Mouse (Mus musculus) heart, embryonic 16.5 days (tissue): ENCODE data around the gene Abhd12b. TPM values are rescaled to one million over a fixed set of nuclear protein-coding genes. Genes with fewer than 3 reads are reported as not detected.

Source experiments
- ATAC-seq: fragments of 200-750 bp; cut with Nextera tagmentation; replicated peaks from 2 replicates; pipeline ENCODE4 v1.8.0; 2017; ENCODE audit warnings: moderate number of reproducible peaks; ENCODE audit not compliant: insufficient read depth, low FRiP score; ENCODE audit errors: extremely low read depth
- H3K27ac ChIP-seq: fragments of 300-500 bp; sonication (generic); 2 replicates; pipeline ENCODE4 v1.5.1; 2014; ENCODE audit warnings: mild to moderate bottlenecking, low read length, control low read depth, moderate library complexity
- H3K27me3 ChIP-seq: fragments of 300-500 bp; sonication (generic); 2 replicates; pipeline ENCODE4 v1.6.1; 2014; ENCODE audit warnings: low read length, mixed read lengths; ENCODE audit not compliant: control insufficient read depth, insufficient read depth
- H3K36me3 ChIP-seq: fragments of 300-500 bp; sonication (generic); 2 replicates; pipeline ENCODE4 v1.6.1; 2014; ENCODE audit not compliant: control insufficient read depth, insufficient read depth
- H3K4me1 ChIP-seq: fragments of 300-500 bp; sonication (generic); 2 replicates; pipeline ENCODE4 v1.6.1; 2014; ENCODE audit warnings: low read length, mixed read lengths; ENCODE audit not compliant: control insufficient read depth, insufficient read depth
- H3K4me2 ChIP-seq: fragments of 300-500 bp; sonication (generic); 2 replicates; pipeline ENCODE4 v1.6.1; 2014; ENCODE audit warnings: low read depth, mild to moderate bottlenecking, control low read depth, low read length
- H3K4me3 ChIP-seq: fragments of 300-500 bp; sonication (generic); 2 replicates; pipeline ENCODE4 v1.5.1; 2014; ENCODE audit warnings: mild to moderate bottlenecking, control low read depth, low read length
- H3K9ac ChIP-seq: fragments of 300-500 bp; sonication (generic); 2 replicates; pipeline ENCODE4 v1.6.1; 2014; ENCODE audit warnings: low read length, control low read depth
- H3K9me3 ChIP-seq: fragments of 300-500 bp; sonication (generic); replicated peaks from 2 replicates; pipeline ENCODE4 v1.6.1; 2016; ENCODE audit warnings: low read length; ENCODE audit not compliant: control insufficient read depth
- WGBS: fragments of 180-500 bp; shearing (Covaris S2); extraction: QIAGEN DNeasy Blood & Tissue Kit; methylation state at CpG from one replicate; pipeline ENCODE4 v1.1.7; 2014; 5-methylcytosine and 5-hydroxymethylcytosine counted together
- polyA plus RNA-seq: library from polyadenylated mRNA; unstranded; fragments of >200 nt; fragmentation: Nextera tagmentation; extraction: Ambion mirVana; gene quantifications from 2 replicates; pipeline ENCODE4 v1.2.1, GENCODE M21; 2015

Gene Abhd12b
- polyA plus RNA-seq, 1 experiment from 2014 or later, result not detected

- Histone ChIP-seq H3K9me3 (no peaks in the 10 kb centered on the region), H3K27me3 (no peaks in the 10 kb centered on the region), H3K9ac (peak overlapping the region; percentile 97), H3K4me3 (peak overlapping the region; percentile 90), H3K27ac (peak overlapping the region; percentile 93), H3K36me3 (no peaks in the 10 kb centered on the region), H3K4me1 (peaks cover 14% of the 10 kb centered on the region), H3K4me2 (peak overlapping the region; percentile 100)
- under 1% methylated on average over 99 of the region's 101 CpGs for WGBS
- peak; percentile 91 for ATAC-seq
These were observed 42.4 kb upstream of the Abhd12b start for GRCm38 (mm10) chr12:70111367-70112089.

GRCm38 (mm10) chr12:70112090-70112383, 41.9 kb upstream of the Abhd12b start:
- peak overlapping the region; percentile 93; the same call in 1 of the 2 replicates for H3K27ac ChIP-seq
- peak overlapping the region; percentile 100 for H3K4me2 ChIP-seq
- H3K4me1 ChIP-seq, result peaks cover 13% of the 10 kb centered on the region
- H3K9me3 ChIP-seq, result no peaks in the 10 kb centered on the region
- ATAC-seq, result no peak
- H3K4me3 ChIP-seq, result peak overlapping the region; percentile 90
- no peaks in the 10 kb centered on the region for H3K36me3 ChIP-seq
- H3K27me3 ChIP-seq, result no peaks in the 10 kb centered on the region
- 3% methylated on average over 16 of the region's 16 CpGs for WGBS
- peak overlapping the region; percentile 97 for H3K9ac ChIP-seq

GRCm38 (mm10) chr12:70113351-70113750, 40.6 kb upstream of the Abhd12b start, which contains the start of gene Nin:
Gene Nin, minus strand, starts transcription at chr12:70113717.
- H3K4me1 ChIP-seq, result peaks cover 13% of the 10 kb centered on the region
- no peak within 1 kb of the TSS; the same call in 1 of the 2 replicates for H3K4me2 ChIP-seq
- no peak within 1 kb of the TSS for H3K9ac ChIP-seq
- H3K9me3 ChIP-seq, result no peaks in the 10 kb centered on the region
- no peak for ATAC-seq
- H3K27ac ChIP-seq, result peak within 1 kb of the TSS; percentile 14; the same call in 1 of the 2 replicates
- no peaks in the 10 kb centered on the region for H3K27me3 ChIP-seq
- H3K4me3 ChIP-seq, result no peak within 1 kb of the TSS
- 73% methylated on average over 11 of the region's 11 CpGs for WGBS
- no peaks in the 10 kb centered on the region for H3K36me3 ChIP-seq

DNA sequence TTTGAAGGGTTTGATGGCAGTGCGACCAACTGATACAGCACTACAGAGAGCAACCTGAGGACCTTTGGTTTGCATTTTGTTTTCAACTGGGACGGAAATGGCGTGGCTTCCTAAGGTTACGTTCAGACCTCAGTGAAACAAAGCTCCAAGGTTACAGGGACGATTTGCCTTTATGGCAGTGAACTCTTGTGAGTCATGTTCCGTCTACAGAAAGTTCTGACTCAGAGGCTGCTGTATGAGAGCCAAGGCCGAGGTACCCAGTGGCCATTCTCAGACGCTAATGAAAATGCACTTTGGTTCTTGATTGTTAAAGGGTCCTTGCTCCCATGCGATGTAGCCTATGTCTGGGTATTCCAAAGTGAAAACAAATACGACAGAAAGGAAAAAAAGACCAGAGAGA, 36.8 kb upstream of the Abhd12b start:
- Histone ChIP-seq H3K36me3 (no peaks in the 10 kb centered on the region), H3K9me3 (no peaks in the 10 kb centered on the region), H3K9ac (no peak overlapping the region), H3K27me3 (no peaks in the 10 kb centered on the region), H3K4me3 (no peak overlapping the region), H3K4me1 (0 out of 2 replicates have a peak, but pooled peaks cover 2% of the 10 kb centered on the region), H3K27ac (no peak overlapping the region), H3K4me2 (no peak overlapping the region)
- WGBS, result 72% methylated on average over 10 of the region's 10 CpGs
- ATAC-seq, result no peak

DNA sequence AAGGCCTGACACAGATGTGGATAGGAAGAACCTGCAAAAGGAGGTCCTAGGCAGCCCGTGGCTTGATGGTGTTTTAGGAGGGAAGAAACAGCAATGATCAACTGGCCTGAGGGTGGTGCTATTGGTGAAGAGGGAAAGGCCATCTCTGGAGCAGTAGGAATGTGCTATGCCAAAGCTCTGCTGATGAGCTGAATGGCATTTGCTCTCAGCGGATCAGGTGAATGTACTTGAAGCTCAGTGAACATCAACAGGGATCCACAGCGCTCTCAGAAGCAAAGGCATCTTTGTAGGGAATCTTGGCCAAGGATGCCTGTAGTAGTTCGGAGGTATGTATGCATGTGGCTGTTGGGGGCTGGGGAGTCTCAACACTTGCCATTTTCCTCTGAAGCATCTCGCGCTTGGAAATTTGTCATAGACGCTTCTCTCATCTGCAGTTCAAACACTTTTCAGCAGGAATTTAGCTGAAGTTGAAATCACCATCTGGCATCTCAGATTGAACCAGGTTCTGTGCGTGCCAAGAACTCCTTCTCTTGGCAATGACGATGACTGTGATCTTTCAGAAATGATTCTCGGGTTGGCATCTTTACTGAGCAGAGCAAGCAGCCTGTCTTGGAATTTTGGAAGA, 35.1 kb upstream of the Abhd12b start:
- Histone ChIP-seq H3K36me3 (no peaks in the 10 kb centered on the region), H3K27me3 (no peaks in the 10 kb centered on the region), H3K4me2 (no peak overlapping the region), H3K4me3 (no peak overlapping the region), H3K4me1 (0 out of 2 replicates have a peak, but pooled peaks cover 2% of the 10 kb centered on the region), H3K9ac (no peak overlapping the region), H3K9me3 (no peaks in the 10 kb centered on the region), H3K27ac (no peak overlapping the region)
- 76% methylated on average over 10 of the region's 10 CpGs for WGBS
- ATAC-seq, result no peak

DNA sequence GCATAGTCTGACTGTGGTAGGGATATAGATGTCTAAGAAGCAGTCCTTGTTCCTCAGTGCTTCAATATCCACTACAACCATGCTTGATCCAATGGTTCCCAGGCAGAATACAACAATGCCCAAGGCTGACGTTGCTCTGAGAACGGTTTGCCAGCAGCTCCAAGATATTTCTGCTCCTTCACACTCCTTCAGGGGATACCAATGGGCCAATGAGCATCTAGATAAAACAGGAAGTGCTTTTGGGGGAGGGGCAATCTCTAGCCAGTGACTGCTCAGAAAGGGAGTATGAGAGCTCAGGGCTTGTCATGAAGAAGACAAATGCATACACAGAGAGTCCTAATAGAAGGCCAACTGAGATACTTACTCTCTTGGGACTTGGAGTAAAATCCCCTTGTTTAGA, 34.4 kb upstream of the Abhd12b start:
- Histone ChIP-seq H3K4me2 (no peak overlapping the region), H3K9me3 (no peaks in the 10 kb centered on the region), H3K9ac (no peak overlapping the region), H3K36me3 (no peaks in the 10 kb centered on the region), H3K27me3 (no peaks in the 10 kb centered on the region), H3K4me1 (0 out of 2 replicates have a peak, but pooled peaks cover 2% of the 10 kb centered on the region), H3K27ac (no peak overlapping the region), H3K4me3 (no peak overlapping the region)
- 42% methylated on average over 2 of the region's 2 CpGs for WGBS
- ATAC-seq, result no peak

DNA sequence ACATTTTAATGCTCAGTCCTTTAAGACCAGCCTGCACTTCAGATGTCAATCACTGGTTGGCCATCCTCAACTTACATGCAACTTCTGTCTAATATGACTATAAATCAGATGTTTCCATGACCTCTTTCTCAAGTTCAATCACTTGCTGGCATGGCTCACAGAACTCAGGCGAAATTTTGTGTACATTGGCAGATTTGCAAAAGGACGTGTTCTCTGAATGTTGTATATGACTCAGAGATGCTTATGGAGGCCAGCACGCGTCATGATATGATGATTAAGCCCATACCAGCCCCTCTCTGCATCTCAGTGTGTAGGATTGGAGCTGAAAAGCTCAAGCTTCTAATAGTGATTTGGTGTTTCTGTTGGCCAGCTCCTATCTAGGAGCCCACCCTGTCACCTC, 27.3 kb upstream of the Abhd12b start:
- no peak overlapping the region for H3K9ac ChIP-seq
- H3K4me2 ChIP-seq, result no peak overlapping the region
- 0 out of 2 replicates have a peak, but pooled peaks cover 3% of the 10 kb centered on the region for H3K4me1 ChIP-seq
- ATAC-seq, result no peak
- WGBS, result 75% methylated on average over 4 of the region's 4 CpGs
- no peaks in the 10 kb centered on the region for H3K36me3 ChIP-seq
- no peaks in the 10 kb centered on the region for H3K9me3 ChIP-seq
- no peak overlapping the region for H3K27ac ChIP-seq
- no peaks in the 10 kb centered on the region for H3K27me3 ChIP-seq
- no peak overlapping the region for H3K4me3 ChIP-seq

GRCm38 (mm10) chr12:70129105-70129504, 24.8 kb upstream of the Abhd12b start:
- no peaks in the 10 kb centered on the region for H3K9me3 ChIP-seq
- H3K9ac ChIP-seq, result no peak overlapping the region
- WGBS, result 18% methylated on average over 5 of the region's 5 CpGs
- H3K27ac ChIP-seq, result no peak overlapping the region
- H3K27me3 ChIP-seq, result no peaks in the 10 kb centered on the region
- H3K4me1 ChIP-seq, result 0 out of 2 replicates have a peak, but pooled peaks cover 3% of the 10 kb centered on the region
- H3K36me3 ChIP-seq, result no peaks in the 10 kb centered on the region
- ATAC-seq, result no peak
- no peak overlapping the region for H3K4me2 ChIP-seq
- no peak overlapping the region for H3K4me3 ChIP-seq

GRCm38 (mm10) chr12:70131042-70131675, 22.8 kb upstream of the Abhd12b start:
- Histone ChIP-seq H3K27ac (no peak overlapping the region), H3K27me3 (no peaks in the 10 kb centered on the region), H3K9me3 (no peaks in the 10 kb centered on the region), H3K4me1 (0 out of 2 replicates have a peak, but pooled peaks cover 3% of the 10 kb centered on the region), H3K36me3 (no peaks in the 10 kb centered on the region), H3K9ac (peak overlapping the region; percentile 33; the same call in 1 of the 2 replicates), H3K4me3 (peak overlapping the region; percentile 30), H3K4me2 (peak overlapping the region; percentile 56)
- no peak for ATAC-seq
- WGBS, result 51% methylated on average over 20 of the region's 20 CpGs
